ENCODE assay signal across 20 mouse cellular contexts in genomic region chr2:129205000-129205399, GRCm38 (mm10).
"Had no signal": no experiment of that assay in that cellular context is flagged by ENCODE, and none has a peak within 500 bp of the region (broad histone marks: within the 10 kb centered on the region; RNA-seq: fewer than 3 reads in every experiment).

No protein-coding gene starts in this region.

- H3K9me3 ChIP-seq: limb, embryonic 10.5 days; limb, embryonic 13.5 days; lung, embryonic 15.5 days; midbrain, embryonic 12.5 days; midbrain, embryonic 15.5 days; neural tube, embryonic 12.5 days; neural tube, embryonic 15.5 days; stomach, embryonic 15.5 days had no signal

- H3K27me3 ChIP-seq: limb, embryonic 13.5 days; lung, embryonic 15.5 days; midbrain, embryonic 12.5 days; midbrain, embryonic 15.5 days; neural tube, embryonic 12.5 days; neural tube, embryonic 15.5 days; stomach, embryonic 15.5 days had no signal

- H3K4me2 ChIP-seq: limb, embryonic 13.5 days; lung, embryonic 15.5 days; midbrain, embryonic 12.5 days; midbrain, embryonic 15.5 days; neural tube, embryonic 12.5 days; neural tube, embryonic 15.5 days; stomach, embryonic 15.5 days had no signal

- H3K4me3 ChIP-seq: limb, embryonic 10.5 days; limb, embryonic 13.5 days; lung, embryonic 15.5 days; midbrain, embryonic 12.5 days; midbrain, embryonic 15.5 days; neural tube, embryonic 12.5 days; neural tube, embryonic 15.5 days; stomach, embryonic 15.5 days had no signal

- ATAC-seq: midbrain, embryonic 15.5 days had no signal

- H3K27ac ChIP-seq: limb, embryonic 10.5 days; limb, embryonic 13.5 days; lung, embryonic 15.5 days; midbrain, embryonic 12.5 days; midbrain, embryonic 15.5 days; neural tube, embryonic 12.5 days; neural tube, embryonic 15.5 days; stomach, embryonic 15.5 days had no signal

- H3K9ac ChIP-seq: limb, embryonic 13.5 days; lung, embryonic 15.5 days; midbrain, embryonic 12.5 days; midbrain, embryonic 15.5 days; neural tube, embryonic 12.5 days; neural tube, embryonic 15.5 days; stomach, embryonic 15.5 days had no signal

- DNase-seq: kidney, adult 18-20 months; kidney, adult 9 months; kidney, postnatal 14 days; kidney, postnatal 4 days; lung, adult 18-20 months; lung, postnatal 10 days; lung, postnatal 36 days; retina, postnatal 1 day; right cerebral cortex, postnatal 25 days; spleen, adult 18-20 months; thymus, adult 18-20 months; thymus, postnatal 36 days had no signal
